Mouse (Mus musculus) embryonic facial prominence, embryonic 12.5 days (tissue): ENCODE measurements around the gene Plcg2. TPM values are rescaled to one million over a fixed set of nuclear protein-coding genes. Genes with fewer than 3 reads are reported as not detected.
A peak's percentile ranks its signal among the peaks of the same experiment; 100 is the strongest.

ENCODE experiments used
- ATAC-seq: fragments of 200-750 bp; cut with Nextera tagmentation; 2 replicates; pipeline ENCODE4 v1.8.0; 2017; ENCODE audit not compliant: insufficient number of reproducible peaks, insufficient read depth, low FRiP score, low TSS enrichment
- H3K27ac ChIP-seq: fragments of 300-500 bp; sonication (generic); 2 replicates; pipeline ENCODE4 v1.5.1; 2016; ENCODE audit warnings: mild to moderate bottlenecking
- H3K27me3 ChIP-seq: fragments of 300-500 bp; sonication (generic); 2 replicates; pipeline ENCODE4 v1.6.1; 2016; ENCODE audit warnings: mild to moderate bottlenecking, moderate library complexity
- H3K36me3 ChIP-seq: fragments of 300-500 bp; sonication (generic); 2 replicates; pipeline ENCODE4 v1.6.1; 2016; ENCODE audit warnings: mild to moderate bottlenecking
- H3K4me1 ChIP-seq: fragments of 300-500 bp; sonication (generic); 2 replicates; pipeline ENCODE4 v1.6.1; 2016
- H3K4me2 ChIP-seq: fragments of 300-500 bp; sonication (generic); replicated peaks from 2 replicates; pipeline ENCODE4 v1.6.1; 2016; ENCODE audit warnings: mild to moderate bottlenecking, moderate library complexity
- H3K4me3 ChIP-seq: fragments of 300-500 bp; sonication (generic); 2 replicates; pipeline ENCODE4 v1.5.1; 2016; ENCODE audit warnings: mild to moderate bottlenecking
- H3K9ac ChIP-seq: fragments of 300-500 bp; sonication (generic); 2 replicates; pipeline ENCODE4 v1.6.1; 2016; ENCODE audit warnings: mild to moderate bottlenecking, moderate library complexity
- H3K9me3 ChIP-seq: fragments of 300-500 bp; sonication (generic); 2 replicates; pipeline ENCODE4 v1.6.1; 2016; ENCODE audit warnings: mild to moderate bottlenecking, moderate library complexity
- WGBS: fragments of 180-500 bp; shearing (Covaris S2); methylation state at CpG from one replicate; pipeline ENCODE4 v1.1.7; 2016; 5-methylcytosine and 5-hydroxymethylcytosine counted together
- polyA plus RNA-seq: library from polyadenylated mRNA; unstranded; fragments of >200 nt; fragmentation: Nextera tagmentation; extraction: Ambion mirVana; gene quantifications from 2 replicates; pipeline ENCODE4 v1.2.1, GENCODE M21; 2016

Gene Plcg2
- polyA plus RNA-seq, 1 experiment from 2014 or later: 2.8 TPM

DNA sequence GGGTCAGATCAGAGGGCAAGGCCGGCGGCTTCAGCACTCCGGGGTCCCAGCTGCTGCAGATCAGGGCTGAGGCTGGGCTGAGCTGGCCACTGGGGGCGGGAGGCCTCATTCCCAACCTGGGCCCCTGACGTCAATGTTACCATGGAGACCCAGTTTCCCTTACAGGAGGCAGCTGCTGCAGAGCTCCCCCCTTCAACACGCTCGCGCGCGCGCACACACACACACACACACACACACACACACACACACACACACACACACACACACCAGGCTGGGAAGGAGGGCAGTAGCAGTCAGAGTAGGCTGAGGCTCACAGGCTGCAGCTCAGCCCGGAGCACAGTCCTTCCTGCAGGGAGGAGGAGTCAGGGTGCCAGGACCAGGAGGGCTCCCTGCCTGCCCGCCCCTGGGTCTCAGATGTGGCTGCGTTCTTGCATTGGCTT, 27.7 kb upstream of the Plcg2 start:
- peak overlapping the region; percentile 51 for H3K4me2 ChIP-seq
- H3K4me1 ChIP-seq: peaks cover 11% of the 10 kb centered on the region; the same call in 1 of the 2 replicates
- H3K27me3 ChIP-seq: no peaks in the 10 kb centered on the region
- no peaks in the 10 kb centered on the region for H3K36me3 ChIP-seq
- WGBS: under 1% methylated on average over 8 of the region's 14 CpGs
- peak overlapping the region; percentile 34; the same call in 1 of the 2 replicates for H3K9ac ChIP-seq
- peak; percentile 81 for ATAC-seq
- no peaks in the 10 kb centered on the region for H3K9me3 ChIP-seq
- H3K4me3 ChIP-seq: peak overlapping the region; percentile 26
- peak overlapping the region; percentile 59; the same call in 1 of the 2 replicates for H3K27ac ChIP-seq

GRCm38 (mm10) chr8:117471174-117471573, 26.9 kb upstream of the Plcg2 start:
- no peaks in the 10 kb centered on the region for H3K36me3 ChIP-seq
- 19% methylated on average over 3 of the region's 3 CpGs for WGBS
- H3K4me2 ChIP-seq: no peak overlapping the region
- H3K9me3 ChIP-seq: no peaks in the 10 kb centered on the region
- no peak overlapping the region for H3K9ac ChIP-seq
- H3K27me3 ChIP-seq: no peaks in the 10 kb centered on the region
- ATAC-seq: no peak
- H3K4me3 ChIP-seq: no peak overlapping the region
- no peak overlapping the region for H3K27ac ChIP-seq
- H3K4me1 ChIP-seq: peaks cover 11% of the 10 kb centered on the region; the same call in 1 of the 2 replicates

DNA sequence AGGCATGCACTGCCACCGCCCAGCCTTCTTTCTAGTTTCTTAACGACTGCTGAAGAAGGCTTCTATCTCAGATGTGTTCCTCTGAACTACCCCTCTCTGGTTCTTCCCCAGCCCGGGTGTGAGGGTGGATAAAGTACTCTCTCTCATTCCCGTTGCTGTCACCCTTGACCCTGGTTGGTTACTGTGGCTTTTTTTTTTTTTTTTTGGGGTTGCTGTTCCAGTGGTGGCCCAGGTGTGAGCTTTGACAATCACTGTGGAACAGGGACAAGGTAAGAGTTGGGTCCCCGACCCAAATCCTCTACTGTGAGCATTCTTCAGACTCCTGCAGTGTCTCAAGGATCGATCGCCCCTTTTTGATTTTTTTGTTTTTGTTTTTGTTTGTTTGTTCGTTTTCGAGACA, 26.4 kb upstream of the Plcg2 start:
- Histone ChIP-seq H3K27ac (no peak overlapping the region), H3K9me3 (no peaks in the 10 kb centered on the region), H3K4me2 (no peak overlapping the region), H3K27me3 (no peaks in the 10 kb centered on the region), H3K4me3 (no peak overlapping the region), H3K36me3 (no peaks in the 10 kb centered on the region), H3K4me1 (peaks cover 11% of the 10 kb centered on the region; the same call in 1 of the 2 replicates), H3K9ac (no peak overlapping the region)
- ATAC-seq: no peak
- WGBS: 74% methylated on average over 9 of the region's 9 CpGs

DNA sequence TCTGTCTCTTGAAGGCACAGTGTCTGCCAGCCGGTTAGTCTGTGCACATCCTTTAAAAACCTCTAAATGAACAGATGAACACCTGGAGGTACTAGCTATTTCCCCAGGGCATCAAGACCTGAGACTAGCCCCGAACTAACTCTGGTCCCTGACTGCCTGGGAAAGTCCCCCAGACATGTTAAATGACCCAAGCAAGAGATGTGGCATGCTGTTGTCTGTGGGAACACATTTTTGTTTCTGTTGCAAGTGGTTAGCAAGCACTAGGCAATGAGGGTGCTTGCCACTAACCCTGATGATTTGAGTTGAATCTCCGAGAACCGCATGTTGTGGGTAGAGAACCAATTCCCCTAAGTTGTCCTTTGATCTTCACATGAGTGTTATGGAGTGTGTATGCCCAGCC, 25.8 kb upstream of the Plcg2 start:
- Histone ChIP-seq H3K36me3 (no peaks in the 10 kb centered on the region), H3K27me3 (no peaks in the 10 kb centered on the region), H3K9me3 (no peaks in the 10 kb centered on the region), H3K4me2 (no peak overlapping the region), H3K9ac (no peak overlapping the region), H3K4me3 (no peak overlapping the region), H3K27ac (no peak overlapping the region), H3K4me1 (peaks cover 11% of the 10 kb centered on the region; the same call in 1 of the 2 replicates)
- no peak for ATAC-seq
- WGBS: 88% methylated on average over 4 of the region's 4 CpGs

DNA sequence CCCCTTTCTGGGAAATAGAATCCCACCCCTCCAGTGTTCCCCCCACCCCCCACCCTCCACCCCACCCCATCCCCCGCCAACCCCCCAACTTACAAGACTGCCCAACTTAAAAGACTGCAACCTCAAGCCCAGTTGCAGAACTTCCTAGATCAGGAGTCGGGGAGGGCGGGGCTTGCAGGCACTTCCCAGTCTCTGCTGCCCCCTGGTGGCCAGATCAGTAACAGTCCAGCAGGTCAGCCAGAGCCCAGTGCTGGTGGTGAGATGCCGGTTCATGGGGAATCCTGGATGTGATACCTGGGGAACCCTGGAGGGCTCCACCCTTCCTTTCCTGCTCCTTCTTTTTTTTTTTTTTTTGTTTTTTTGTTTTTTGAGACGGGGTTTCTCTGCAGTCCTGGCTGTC, 23.1 kb upstream of the Plcg2 start:
- Histone ChIP-seq H3K9me3 (no peaks in the 10 kb centered on the region), H3K36me3 (no peaks in the 10 kb centered on the region), H3K27ac (no peak overlapping the region), H3K4me3 (no peak overlapping the region), H3K4me1 (peaks cover 6% of the 10 kb centered on the region; the same call in 1 of the 2 replicates), H3K9ac (no peak overlapping the region), H3K27me3 (no peaks in the 10 kb centered on the region), H3K4me2 (no peak overlapping the region)
- 2% methylated on average over 5 of the region's 5 CpGs for WGBS
- 0 out of 2 replicates have a peak, but pooled peaks have one; percentile 24 for ATAC-seq

DNA sequence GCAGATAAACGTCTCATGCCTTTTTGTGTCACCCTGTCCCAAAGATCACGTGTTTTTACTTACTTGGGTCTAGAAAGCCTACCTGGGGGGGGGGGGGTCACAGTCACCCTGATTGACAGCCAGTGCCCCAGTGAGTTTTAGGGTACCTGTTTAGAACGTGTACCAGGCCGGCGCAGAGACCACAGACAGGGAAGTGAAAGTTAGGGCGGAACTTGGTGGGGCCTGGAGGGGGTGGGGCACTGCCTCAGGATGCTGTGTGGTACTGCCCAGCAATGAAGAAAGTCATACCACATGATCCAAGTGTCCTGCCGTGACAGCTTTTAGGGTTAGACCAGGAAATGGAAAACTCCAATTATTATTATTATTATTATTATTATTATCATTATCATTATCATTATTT, 22.3 kb upstream of the Plcg2 start:
- Histone ChIP-seq H3K27ac (no peak overlapping the region), H3K27me3 (no peaks in the 10 kb centered on the region), H3K9me3 (no peaks in the 10 kb centered on the region), H3K4me1 (no peaks in the 10 kb centered on the region; the same call in 1 of the 2 replicates), H3K9ac (no peak overlapping the region), H3K4me3 (no peak overlapping the region), H3K4me2 (no peak overlapping the region), H3K36me3 (no peaks in the 10 kb centered on the region)
- WGBS: 82% methylated on average over 7 of the region's 7 CpGs
- no peak for ATAC-seq

DNA sequence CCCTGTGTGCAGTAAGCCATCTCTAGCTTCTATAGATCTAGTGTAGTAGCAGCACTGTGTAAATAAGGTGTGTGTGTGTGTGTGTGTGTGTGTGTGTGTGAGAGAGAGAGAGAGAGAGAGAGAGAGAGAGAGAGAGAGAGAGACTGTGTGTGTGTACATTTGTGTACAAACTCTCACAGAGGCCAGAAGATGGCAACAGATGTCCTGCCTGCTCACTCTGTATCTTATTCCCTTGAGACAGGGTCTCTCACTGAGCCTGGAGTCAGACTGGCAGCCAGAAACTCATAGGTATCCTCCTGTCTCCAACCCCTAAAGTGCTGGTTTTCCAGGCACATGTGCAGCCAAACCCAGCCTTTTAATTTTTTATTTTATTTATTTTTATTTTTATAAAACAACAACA, 20.0 kb upstream of the Plcg2 start:
- no peak for ATAC-seq
- Histone ChIP-seq H3K4me1 (no peaks in the 10 kb centered on the region), H3K9me3 (no peaks in the 10 kb centered on the region)

DNA sequence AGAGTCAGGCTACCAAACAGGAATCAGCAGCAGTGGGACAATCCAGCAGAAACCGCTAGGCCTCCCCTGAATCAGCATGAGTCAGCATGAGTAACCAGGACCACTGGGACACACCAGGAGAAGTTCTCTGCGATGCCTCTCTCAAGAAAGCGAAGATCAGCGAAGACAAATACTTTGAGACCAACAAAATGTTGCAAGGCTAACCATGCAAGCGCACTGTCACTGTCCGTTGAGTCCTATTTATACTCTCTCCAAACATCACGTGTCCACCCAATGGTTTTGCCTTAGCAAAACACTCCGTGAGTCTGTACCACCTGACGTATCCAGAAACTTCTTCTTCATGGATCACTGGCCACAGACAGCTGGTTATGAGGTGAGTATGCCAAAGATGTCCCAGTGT, 18.1 kb upstream of the Plcg2 start:
- Histone ChIP-seq H3K4me2 (no peak overlapping the region), H3K4me3 (no peak overlapping the region), H3K9ac (no peak overlapping the region), H3K27ac (no peak overlapping the region), H3K36me3 (no peaks in the 10 kb centered on the region), H3K9me3 (no peaks in the 10 kb centered on the region), H3K4me1 (no peaks in the 10 kb centered on the region), H3K27me3 (no peaks in the 10 kb centered on the region)
- 91% methylated on average over 9 of the region's 9 CpGs for WGBS
- ATAC-seq: no peak

More for the DNA sequence above, 20.0 kb upstream of the Plcg2 start:
- H3K9ac ChIP-seq: no peak overlapping the region
- H3K27ac ChIP-seq: no peak overlapping the region
- no peaks in the 10 kb centered on the region for H3K36me3 ChIP-seq
- H3K27me3 ChIP-seq: no peaks in the 10 kb centered on the region
- no peak overlapping the region for H3K4me3 ChIP-seq
- no peak overlapping the region for H3K4me2 ChIP-seq

GRCm38 (mm10) chr8:117480516-117480915, 17.6 kb upstream of the Plcg2 start:
- Histone ChIP-seq H3K36me3 (no peaks in the 10 kb centered on the region), H3K4me3 (no peak overlapping the region), H3K27me3 (no peaks in the 10 kb centered on the region), H3K27ac (no peak overlapping the region), H3K4me2 (no peak overlapping the region), H3K9ac (no peak overlapping the region), H3K4me1 (no peaks in the 10 kb centered on the region), H3K9me3 (no peaks in the 10 kb centered on the region)
- ATAC-seq: no peak
- WGBS: 47% methylated on average over 5 of the region's 5 CpGs

GRCm38 (mm10) chr8:117481830-117482229, 16.3 kb upstream of the Plcg2 start:
- Histone ChIP-seq H3K36me3 (no peaks in the 10 kb centered on the region), H3K9ac (no peak overlapping the region), H3K27ac (no peak overlapping the region), H3K27me3 (no peaks in the 10 kb centered on the region), H3K9me3 (no peaks in the 10 kb centered on the region), H3K4me3 (no peak overlapping the region), H3K4me1 (no peaks in the 10 kb centered on the region), H3K4me2 (no peak overlapping the region)
- ATAC-seq: no peak
- WGBS: 82% methylated on average over 5 of the region's 5 CpGs

- WGBS: 87% methylated on average over 8 of the region's 8 CpGs
- Histone ChIP-seq H3K4me1 (no peaks in the 10 kb centered on the region), H3K4me3 (no peak overlapping the region), H3K4me2 (no peak overlapping the region), H3K27me3 (no peaks in the 10 kb centered on the region), H3K36me3 (no peaks in the 10 kb centered on the region), H3K9ac (no peak overlapping the region), H3K27ac (no peak overlapping the region), H3K9me3 (no peaks in the 10 kb centered on the region)
- no peak for ATAC-seq
These were observed 13.4 kb upstream of the Plcg2 start for GRCm38 (mm10) chr8:117484731-117485130.

GRCm38 (mm10) chr8:117485316-117485715, 12.8 kb upstream of the Plcg2 start:
- Histone ChIP-seq H3K9me3 (no peaks in the 10 kb centered on the region), H3K27me3 (no peaks in the 10 kb centered on the region), H3K9ac (no peak overlapping the region), H3K36me3 (no peaks in the 10 kb centered on the region), H3K4me3 (no peak overlapping the region), H3K4me1 (no peaks in the 10 kb centered on the region), H3K27ac (no peak overlapping the region), H3K4me2 (no peak overlapping the region)
- WGBS: 71% methylated on average over 1 of the region's 1 CpGs
- ATAC-seq: no peak
